Mouse (Mus musculus) hematopoietic stem cell, adult 5-6 weeks (primary cell): ENCODE measurements at regions not wholly inside any gene's neighbourhood (a gene's known extent, or its start where the extent isn't known, plus 50 kb on each side); places are given as distances from the start of the nearest gene placed in this dataset.

Experiments
- ATAC-seq, 2 experiments: fragments of 125-278 bp in 1 of 2; replicated peaks in 1 of 2; 2 replicates each; pipeline ENCODE4 v1.8.0; 2016 to 2017; ENCODE audit warnings: inconsistent platforms in 2 of 2, mild to moderate bottlenecking in 2 of 2, moderate number of reproducible peaks in 2 of 2, low read depth in 1 of 2, moderate TSS enrichment in 1 of 2; ENCODE audit not compliant: low FRiP score in 2 of 2, poor library complexity in 2 of 2, severe bottlenecking in 2 of 2, insufficient read depth in 1 of 2, low TSS enrichment in 1 of 2

DNA sequence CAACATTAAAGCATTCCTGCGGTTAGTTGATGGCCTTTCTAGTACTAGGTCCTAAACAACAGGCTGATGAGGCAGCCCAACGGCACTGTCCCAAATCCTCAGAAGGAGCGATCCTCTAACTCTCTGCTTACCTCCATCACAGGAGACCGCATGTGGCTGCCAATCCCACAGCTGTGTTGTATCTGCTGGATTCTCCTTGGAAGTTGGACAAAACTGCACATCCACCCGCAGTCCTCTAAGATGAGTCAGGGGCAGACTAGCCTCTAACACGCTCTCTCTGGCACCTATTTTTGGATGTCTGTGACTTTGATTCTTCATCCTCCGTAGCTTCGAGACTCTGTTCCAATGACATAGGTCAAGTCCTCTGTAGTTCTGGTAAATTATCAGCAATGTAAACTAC lies 432.5 kb downstream of the Fgf9 start:
- ATAC-seq, result no peak

DNA sequence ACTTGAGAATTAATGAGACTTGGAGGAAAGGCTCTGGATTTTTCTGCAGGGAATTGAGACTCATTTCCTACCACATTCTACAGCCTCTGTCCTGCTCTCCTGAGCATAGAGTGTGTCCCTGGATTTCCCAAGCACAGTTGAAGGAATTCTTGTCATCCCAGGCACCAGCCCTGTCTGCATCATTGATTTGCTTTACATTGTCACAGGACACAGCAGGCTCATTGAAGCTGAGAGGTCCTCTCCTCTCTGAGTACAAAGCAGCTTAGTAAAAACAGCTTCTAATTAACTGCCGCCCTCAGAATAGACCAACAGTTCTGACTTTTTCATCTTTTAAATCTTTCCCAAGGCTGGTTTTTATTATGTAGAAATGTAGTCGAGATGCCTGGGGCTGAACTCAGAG lies 429.7 kb downstream of the Fgf9 start:
- ATAC-seq, result no peak

DNA sequence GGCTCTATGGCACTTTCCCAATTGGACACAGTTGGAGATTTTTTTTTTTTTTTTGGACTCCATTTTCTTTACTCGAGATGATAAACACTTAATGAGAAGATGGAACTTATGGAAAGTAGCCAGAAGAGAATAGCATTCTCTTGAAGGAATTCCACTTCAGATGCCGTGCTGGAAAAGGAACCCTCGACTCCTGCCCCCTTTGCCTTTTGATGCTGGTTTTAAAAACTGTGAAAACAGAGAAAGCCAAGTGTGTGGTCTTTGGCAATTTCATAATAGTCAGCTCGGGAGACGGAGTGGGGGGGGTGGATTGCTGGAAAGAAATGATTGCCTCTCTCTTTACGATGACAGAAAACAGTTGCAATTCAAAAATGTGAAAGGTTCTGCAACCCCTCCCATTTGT lies 429.2 kb downstream of the Fgf9 start:
- no peak for ATAC-seq

DNA sequence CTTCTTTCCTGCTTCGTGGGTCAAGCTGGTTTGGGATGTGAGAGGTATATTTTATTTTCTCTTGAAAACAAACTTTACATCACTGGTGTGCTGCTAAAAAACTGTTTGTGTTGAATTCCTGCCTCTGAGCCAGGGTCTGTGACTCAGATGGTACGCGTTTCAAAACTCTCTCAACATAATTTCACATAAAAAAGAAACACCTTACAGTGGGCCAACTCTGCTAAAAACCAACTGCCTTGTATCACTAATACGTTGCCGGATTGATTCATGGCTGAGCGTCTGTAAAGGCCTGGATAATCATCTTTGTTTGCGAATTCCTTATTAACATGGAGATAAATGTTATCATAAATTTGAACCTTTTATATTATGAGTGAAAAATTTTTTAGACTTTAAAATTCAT lies 428.7 kb downstream of the Fgf9 start:
- ATAC-seq, result no peak

DNA sequence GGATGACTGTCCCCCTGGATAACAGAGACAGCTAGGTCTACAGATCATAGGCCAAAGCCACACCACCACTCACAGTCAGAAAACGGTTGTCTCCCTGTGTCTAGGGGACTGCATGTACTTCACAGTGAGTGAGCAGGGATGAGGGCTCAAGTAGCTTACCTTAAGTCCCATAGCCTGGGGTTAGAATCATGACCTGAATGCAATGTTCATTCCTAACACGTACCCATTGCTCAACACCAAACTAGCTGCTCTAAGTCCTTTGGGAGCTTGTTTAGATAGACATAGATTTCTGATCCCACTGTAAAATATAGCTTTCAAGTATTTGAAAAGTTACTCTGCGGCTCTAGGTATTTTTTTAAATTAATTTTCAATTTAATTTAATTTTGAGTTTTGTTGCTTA lies 426.6 kb downstream of the Fgf9 start:
- no peak for ATAC-seq

DNA sequence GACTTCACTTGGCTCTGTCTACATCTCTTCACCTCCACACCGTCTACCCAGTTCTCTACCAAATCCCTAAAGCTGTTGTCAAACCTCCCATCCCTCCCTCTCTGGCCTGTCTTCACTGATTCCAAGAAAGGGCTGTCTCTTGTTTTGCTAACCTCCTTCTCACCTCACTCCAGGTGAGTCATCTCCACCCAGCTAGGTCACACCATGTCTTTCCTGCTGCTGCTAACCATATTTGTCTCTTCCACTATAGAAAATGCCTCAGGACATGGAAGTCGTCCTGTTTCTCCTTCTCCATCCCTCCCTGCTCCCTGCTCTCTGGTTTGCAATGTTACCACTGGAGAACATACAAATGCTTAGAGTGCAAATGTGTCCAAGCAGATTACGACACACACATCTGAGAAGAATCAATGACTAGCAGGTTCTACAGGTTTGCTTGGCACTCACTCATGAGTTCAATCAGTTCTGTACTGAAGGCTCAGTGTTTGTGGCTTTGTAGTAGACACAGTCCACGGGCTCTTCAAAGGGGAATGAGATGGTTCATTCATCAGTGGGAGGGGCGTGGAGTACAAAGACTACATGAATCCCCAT lies 424.1 kb downstream of the Fgf9 start:
- no peak for ATAC-seq

DNA sequence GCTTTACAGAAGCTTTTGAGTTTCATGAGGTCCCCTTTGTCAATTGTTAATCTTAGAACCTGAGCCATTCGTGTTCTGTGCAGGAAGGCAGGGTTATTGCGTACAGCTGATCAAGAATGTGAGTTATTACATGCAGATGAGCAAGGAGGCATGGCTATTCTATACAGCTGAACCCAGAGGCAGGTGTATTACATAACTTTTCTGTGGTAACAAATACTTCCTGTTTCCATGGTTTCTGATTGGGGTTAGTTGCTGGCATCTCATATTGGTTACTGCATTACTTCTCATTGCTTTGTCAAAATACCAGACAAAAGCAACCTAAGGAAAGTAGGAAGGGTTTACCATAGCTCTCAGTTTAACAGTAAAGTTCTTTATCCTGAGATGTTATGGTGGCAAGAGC lies 421.8 kb downstream of the Fgf9 start:
- ATAC-seq, result peak; percentile 74 to 81

DNA sequence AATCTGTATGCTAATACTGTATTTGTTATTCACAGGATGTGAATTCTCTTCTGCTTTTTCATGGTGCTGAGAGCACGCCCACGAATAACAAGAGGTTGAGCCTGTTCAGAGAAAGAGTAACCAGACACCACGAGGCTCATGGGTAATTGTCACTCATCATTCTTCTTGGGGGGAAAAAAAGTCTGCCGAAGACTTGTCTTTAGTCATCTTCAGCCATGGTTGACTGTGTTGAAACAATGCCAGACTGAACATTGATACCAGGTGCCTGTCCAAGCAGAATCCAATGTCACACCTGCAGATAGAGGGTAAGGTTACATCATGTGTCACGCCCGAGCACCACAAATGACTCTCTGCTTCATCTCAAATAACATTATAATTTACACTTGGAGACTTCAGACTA lies 418.5 kb downstream of the Fgf9 start:
- no peak for ATAC-seq

DNA sequence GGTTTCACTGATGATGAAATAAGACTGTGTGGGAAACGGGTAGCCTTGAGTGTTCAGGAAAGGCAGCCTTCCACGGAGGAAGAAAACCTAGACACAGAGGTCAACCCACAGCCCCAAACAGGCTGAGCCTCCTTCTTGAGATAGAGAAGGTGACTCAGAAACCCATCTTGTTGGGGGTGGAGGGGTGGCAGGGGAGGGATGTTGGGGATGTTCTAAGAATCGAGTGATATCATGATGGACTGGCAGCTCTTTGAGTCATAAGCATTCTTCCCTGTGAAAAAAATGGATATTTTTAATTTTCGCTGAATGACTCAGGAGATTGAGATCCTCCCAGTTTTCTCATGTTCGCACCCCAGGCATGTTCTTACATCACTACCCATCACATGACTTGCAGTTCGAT lies 417.5 kb downstream of the Fgf9 start:
- no peak for ATAC-seq

DNA sequence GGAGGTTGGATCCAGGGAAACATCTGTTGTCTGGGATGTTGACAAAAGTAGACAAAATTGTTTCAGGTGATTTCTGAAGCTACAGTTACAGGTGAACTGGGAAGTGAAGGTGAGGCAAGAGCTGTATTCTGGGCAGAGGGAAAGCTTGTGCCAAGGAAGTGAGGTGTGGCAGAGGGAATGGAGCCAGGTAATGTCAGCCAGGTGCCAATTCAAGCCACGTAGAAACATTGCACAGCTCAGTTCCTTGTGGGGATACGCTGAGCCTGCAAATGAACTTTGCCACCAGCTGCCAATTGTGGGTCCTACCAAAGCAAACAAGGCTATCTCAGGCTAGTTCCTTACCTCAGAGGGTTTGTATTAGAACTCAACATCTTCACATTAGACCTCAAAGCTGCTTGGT lies 410.1 kb downstream of the Fgf9 start:
- ATAC-seq, result no peak

DNA sequence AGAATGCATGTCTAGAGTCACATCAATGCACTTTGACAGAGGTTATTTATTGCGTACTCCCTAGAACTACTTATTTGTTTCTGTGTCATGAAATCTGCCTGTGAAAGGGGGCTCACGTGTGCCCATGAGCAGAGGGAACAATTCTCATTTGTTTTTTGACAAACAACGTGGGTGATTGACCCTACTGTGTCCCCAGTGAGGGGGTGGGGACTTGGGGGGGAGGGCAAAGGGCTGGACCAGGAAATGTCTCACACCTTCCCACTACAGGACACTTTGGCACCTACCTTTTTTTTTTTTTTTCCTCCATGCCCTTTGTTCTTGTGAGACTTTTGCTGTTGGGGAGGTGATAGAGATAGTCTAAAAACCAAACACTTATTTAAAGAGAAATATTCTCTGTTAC lies 400.3 kb downstream of the Fgf9 start:
- no peak for ATAC-seq

DNA sequence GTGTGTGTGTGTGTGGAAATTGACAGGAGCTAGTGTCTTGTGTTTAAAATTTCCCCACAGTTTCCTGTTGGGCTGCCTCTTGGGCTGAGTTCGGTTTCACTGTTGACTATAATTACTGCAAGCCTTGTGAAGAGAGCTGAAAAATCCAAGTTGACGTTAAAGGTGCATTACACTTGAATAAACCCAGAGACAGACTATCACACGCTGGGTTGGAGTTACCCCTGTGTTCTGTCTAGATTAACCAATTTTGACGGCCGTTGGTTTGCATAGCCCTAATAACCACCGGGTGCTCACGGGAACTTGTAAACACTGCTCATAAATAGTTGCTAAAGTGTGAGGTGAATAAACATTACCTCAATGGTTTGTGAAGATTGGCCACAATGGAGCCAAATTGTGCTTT lies 398.1 kb downstream of the Fgf9 start:
- ATAC-seq, result no peak

DNA sequence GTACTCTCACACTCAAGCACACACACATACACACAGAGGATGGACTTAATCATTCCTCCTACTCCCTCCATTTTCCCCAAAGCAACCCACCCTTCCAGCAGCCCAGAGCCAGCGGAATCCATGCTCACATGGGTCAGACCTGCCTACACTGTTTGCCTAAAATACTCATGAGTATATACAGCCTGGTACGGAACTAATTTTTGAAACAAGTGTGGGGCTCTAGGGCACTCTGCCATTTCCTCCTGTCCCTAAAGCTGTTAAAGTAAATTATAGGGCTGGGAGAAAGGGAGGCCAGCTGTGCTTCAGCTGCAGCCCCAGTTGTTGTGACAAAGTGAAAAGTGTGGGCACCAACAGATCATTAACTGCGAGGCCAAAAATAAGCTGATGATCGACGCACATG lies 397.5 kb downstream of the Fgf9 start:
- no peak for ATAC-seq

DNA sequence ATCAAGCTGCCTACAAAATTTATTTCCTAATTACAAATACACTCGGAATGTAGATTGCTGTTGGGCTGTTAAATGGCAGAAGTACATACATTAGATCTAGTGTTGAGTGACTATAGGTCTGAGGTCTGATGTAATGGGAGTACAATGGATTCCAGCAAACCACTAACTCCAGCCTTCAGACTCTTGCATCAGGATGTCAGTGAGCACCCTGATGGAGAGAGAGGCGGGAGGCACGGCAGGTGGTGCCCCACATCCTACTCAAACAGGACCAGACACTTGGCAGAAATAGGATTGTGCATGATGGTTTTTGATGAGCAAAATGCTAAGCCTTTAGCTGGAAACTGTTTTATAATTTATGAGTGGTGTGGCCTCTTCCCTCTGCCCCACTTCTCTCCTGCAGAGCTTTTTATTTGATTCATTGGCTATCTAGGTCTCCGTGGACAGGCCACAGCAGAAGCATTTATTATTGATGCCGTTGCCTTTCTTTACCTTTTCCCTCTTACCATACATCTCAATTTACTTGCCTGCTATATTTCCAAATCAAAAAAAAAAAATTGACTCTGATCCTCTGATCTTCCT lies 376.5 kb downstream of the Fgf9 start:
- ATAC-seq, result no peak

DNA sequence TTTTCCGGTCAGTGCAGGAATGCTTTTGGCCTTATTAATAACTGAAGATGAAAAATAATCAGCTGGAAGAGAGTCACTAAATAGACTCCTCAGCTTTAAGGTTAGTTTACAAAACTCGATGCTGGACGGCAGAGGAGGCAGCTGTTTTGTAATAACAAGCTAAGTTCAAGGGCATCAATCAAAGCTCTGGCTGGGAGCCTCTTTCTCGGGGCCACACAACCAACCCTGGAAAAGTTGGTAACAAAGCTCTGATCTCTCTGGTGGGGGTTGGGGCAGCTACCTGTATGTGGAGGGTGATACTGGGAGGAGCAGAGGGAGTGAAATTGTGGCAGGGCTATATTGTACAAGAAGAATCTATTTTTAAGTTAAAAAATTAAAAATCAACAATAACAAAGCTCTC lies 374.1 kb downstream of the Fgf9 start:
- no peak for ATAC-seq

DNA sequence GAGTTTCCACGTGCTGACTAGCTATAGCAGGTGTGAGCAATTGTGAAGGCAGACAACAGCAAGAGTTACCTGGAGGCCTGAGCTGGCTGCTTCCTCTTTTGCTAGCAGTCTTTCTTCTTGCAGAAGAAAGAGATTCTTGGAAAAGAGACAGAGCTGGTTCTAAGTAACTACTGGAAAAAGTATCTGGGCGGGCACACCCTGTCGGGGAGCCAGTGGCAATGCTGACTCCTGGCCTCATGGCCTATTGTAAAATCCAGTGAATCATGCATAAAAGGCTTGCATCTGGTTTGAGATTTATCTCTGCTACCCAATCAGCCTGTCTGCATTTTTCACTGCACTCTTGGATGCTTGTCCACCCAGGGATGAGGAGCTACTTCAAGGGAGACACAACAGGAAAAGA lies 372.2 kb downstream of the Fgf9 start:
- ATAC-seq, result no peak

DNA sequence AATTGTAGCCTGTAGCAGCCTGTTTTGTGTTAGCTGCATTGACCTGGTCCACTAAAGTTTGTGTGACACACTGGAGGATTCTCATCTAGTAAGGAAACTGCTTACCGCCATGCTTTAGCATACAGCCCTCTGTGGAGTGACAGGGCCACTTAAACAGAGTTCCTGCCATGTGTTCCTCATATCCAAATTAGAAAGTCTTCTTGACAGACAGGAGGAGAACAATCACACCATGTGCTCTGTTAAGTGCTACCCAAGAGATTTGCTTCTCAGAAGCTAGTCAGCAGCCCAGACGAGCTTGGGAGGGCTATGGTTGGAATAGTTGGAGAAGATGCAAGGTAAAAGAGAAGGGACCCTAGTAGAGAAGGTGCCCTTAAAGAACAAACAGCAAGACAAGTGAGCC lies 369.6 kb downstream of the Fgf9 start:
- no peak for ATAC-seq

DNA sequence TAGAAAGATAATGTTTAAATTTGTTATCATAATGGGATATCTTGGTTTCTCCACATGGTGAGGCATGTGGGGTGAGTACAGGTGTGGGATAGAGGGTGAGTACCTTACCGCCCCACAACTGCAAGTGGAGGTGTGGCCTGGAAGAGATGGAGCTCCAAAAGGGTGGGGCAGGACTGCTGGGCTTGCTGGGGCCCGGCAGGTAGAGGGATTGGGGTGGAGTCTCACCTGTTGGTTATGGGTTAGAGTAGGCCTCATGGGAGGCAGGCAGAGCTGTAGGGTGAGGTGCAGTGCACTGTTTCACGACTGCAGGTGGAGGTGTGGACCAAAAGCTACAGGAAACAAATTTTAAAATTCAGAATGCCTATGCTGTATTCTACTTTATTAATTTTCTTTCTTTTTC lies 365.7 kb downstream of the Fgf9 start:
- ATAC-seq, result no peak

DNA sequence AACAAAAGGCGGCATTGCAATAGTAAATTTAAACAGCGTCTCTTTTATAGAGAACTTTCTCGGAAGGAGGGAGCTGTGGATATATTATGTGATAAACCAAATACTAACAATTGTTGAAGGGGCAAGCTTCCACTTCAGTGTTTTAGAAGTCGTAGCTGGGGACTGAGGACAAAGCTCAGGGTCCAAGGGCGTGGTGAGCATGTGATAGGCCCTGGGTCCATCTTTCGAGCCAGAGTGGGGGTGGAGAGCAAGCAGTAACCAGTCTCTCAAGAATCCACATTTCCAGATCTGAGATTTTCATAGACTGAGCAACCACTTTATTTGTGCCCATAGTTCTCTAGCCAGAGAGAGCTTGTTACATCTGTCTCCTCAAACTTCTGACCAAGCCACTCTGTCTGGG lies 356.1 kb downstream of the Fgf9 start:
- no peak for ATAC-seq

DNA sequence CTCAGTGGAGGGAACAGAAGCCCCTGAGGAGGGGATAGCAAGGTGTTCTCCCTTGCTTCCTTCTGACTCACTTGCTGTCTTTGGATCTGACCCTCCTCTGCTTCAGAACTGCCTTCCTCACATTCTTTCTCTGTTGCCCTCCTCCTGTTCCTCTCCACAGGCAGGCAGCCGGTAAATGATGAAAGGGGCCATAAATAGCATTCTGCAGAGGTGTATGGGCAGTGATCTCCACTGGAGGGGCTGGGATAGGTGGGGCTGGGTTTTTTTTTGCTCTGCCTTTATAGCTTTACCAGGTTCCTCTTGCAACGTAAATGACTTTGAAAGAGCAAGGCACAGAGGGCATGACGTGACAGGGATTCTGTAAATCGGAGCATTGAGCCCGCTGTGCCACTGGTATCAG lies 351.6 kb downstream of the Fgf9 start:
- no peak for ATAC-seq
